Mouse (Mus musculus) liver, adult 2 months (tissue): ENCODE measurements at regions not wholly inside any gene's neighbourhood (a gene's known extent, or its start where the extent isn't known, plus 50 kb on each side); places are given as distances from the start of the nearest gene placed in this dataset.

Experiments
- DNase-seq: peaks from one replicate; pipeline ENCODE4 v3.0.0-alpha.2; 2011; ENCODE audit warnings: low read depth, low spot score; ENCODE audit errors: extremely low read depth
- H3K27ac ChIP-seq: fragments of 200-500 bp; replicated peaks from 2 replicates; pipeline ENCODE4 v1.5.1; 2012; ENCODE audit warnings: low read depth, mild to moderate bottlenecking, control low read depth, inconsistent platforms, low read length; ENCODE audit not compliant: insufficient read depth
- H3K27me3 ChIP-seq: fragments of 200-500 bp; 2 replicates; pipeline ENCODE4 v1.6.1; 2012; ENCODE audit warnings: mild to moderate bottlenecking, moderate library complexity, low read length, inconsistent platforms; ENCODE audit not compliant: control insufficient read depth, insufficient read depth
- H3K36me3 ChIP-seq: fragments of 200-500 bp; 2 replicates; pipeline ENCODE4 v1.6.1; 2012; ENCODE audit warnings: low read length, inconsistent platforms; ENCODE audit not compliant: control insufficient read depth, insufficient read depth
- H3K4me1 ChIP-seq: fragments of 200-500 bp; 2 replicates; pipeline ENCODE4 v1.6.1; 2011; ENCODE audit warnings: low read length; ENCODE audit not compliant: control insufficient read depth, insufficient read depth
- H3K4me3 ChIP-seq: fragments of 200-500 bp; 2 replicates; pipeline ENCODE4 v1.5.1; 2011; ENCODE audit warnings: low read depth, mild to moderate bottlenecking, control low read depth, low read length, moderate library complexity; ENCODE audit not compliant: insufficient read depth
- H3K79me2 ChIP-seq: fragments of 200-500 bp; 2 replicates; pipeline ENCODE4 v1.6.1; 2012; ENCODE audit warnings: inconsistent platforms, mild to moderate bottlenecking, low read length, moderate library complexity; ENCODE audit not compliant: control insufficient read depth, insufficient read depth
- H3K9ac ChIP-seq: fragments of 200-500 bp; 2 replicates; pipeline ENCODE4 v1.6.1; 2012; ENCODE audit warnings: low read depth, mild to moderate bottlenecking, control low read depth, inconsistent platforms, low read length
- CTCF ChIP-seq: fragments of 200-500 bp; IDR thresholded peaks from 2 replicates; pipeline ENCODE4 v1.5.1; 2011; ENCODE audit warnings: low read depth, low read length, control low read depth
- POLR2A ChIP-seq: fragments of 200-500 bp; IDR thresholded peaks from 2 replicates; pipeline ENCODE4 v1.6.1; 2011; ENCODE audit warnings: low read length, control low read depth; ENCODE audit not compliant: insufficient read depth; ENCODE audit errors: extremely low read depth
- WGBS: fragments of 180-500 bp; shearing (Covaris S2); methylation state at CpG from one replicate; pipeline ENCODE4 v1.1.7; 2018; 5-methylcytosine and 5-hydroxymethylcytosine counted together

- no peak overlapping the region for H3K4me3 ChIP-seq
- no peak overlapping the region for H3K9ac ChIP-seq
- H3K27ac ChIP-seq, result no peak overlapping the region
- DNase-seq, result no peak
- no peaks in the 10 kb centered on the region for H3K27me3 ChIP-seq
- H3K36me3 ChIP-seq, result no peaks in the 10 kb centered on the region
- 86% methylated on average over 1 of the region's 1 CpGs for WGBS
- H3K4me1 ChIP-seq, result no peaks in the 10 kb centered on the region
- H3K79me2 ChIP-seq, result no peaks in the 10 kb centered on the region
- TF ChIP-seq POLR2A (no peak), CTCF (no peak)
These were observed 363.6 kb downstream of the Rps24 start for GRCm38 (mm10) chr14:24850491-24850890.

GRCm38 (mm10) chr14:24854459-24854858 is 367.5 kb downstream of the Rps24 start:
- H3K36me3 ChIP-seq, result no peaks in the 10 kb centered on the region
- no peak overlapping the region for H3K4me3 ChIP-seq
- TF ChIP-seq CTCF (no peak), POLR2A (no peak)
- H3K79me2 ChIP-seq, result no peaks in the 10 kb centered on the region
- H3K4me1 ChIP-seq, result no peaks in the 10 kb centered on the region
- DNase-seq, result no peak
- no peaks in the 10 kb centered on the region for H3K27me3 ChIP-seq
- H3K9ac ChIP-seq, result no peak overlapping the region
- WGBS, result 60% methylated on average over 4 of the region's 4 CpGs
- no peak overlapping the region for H3K27ac ChIP-seq

- DNase-seq, result no peak
- no peak for TF ChIP-seq CTCF
- TF ChIP-seq POLR2A, result no peak
- no peaks in the 10 kb centered on the region for H3K36me3 ChIP-seq
- H3K4me3 ChIP-seq, result no peak overlapping the region
- no peak overlapping the region for H3K9ac ChIP-seq
- no peak overlapping the region for H3K27ac ChIP-seq
- H3K4me1 ChIP-seq, result no peaks in the 10 kb centered on the region
- H3K79me2 ChIP-seq, result no peaks in the 10 kb centered on the region
- no peaks in the 10 kb centered on the region for H3K27me3 ChIP-seq
- WGBS, result 85% methylated on average over 8 of the region's 8 CpGs
These were observed 375.2 kb downstream of the Rps24 start for GRCm38 (mm10) chr14:24862171-24862570.

GRCm38 (mm10) chr14:24862661-24863060 is 375.7 kb downstream of the Rps24 start:
- Histone ChIP-seq H3K27me3 (no peaks in the 10 kb centered on the region), H3K4me1 (no peaks in the 10 kb centered on the region), H3K79me2 (no peaks in the 10 kb centered on the region), H3K36me3 (no peaks in the 10 kb centered on the region), H3K9ac (no peak overlapping the region), H3K4me3 (no peak overlapping the region), H3K27ac (no peak overlapping the region)
- DNase-seq, result no peak
- WGBS, result 83% methylated on average over 6 of the region's 7 CpGs
- TF ChIP-seq CTCF (no peak), POLR2A (no peak)

- H3K4me1 ChIP-seq, result no peaks in the 10 kb centered on the region
- no peak overlapping the region for H3K4me3 ChIP-seq
- 80% methylated on average over 8 of the region's 8 CpGs for WGBS
- TF ChIP-seq CTCF, result no peak
- TF ChIP-seq POLR2A, result no peak
- H3K79me2 ChIP-seq, result no peaks in the 10 kb centered on the region
- H3K27ac ChIP-seq, result no peak overlapping the region
- no peak overlapping the region for H3K9ac ChIP-seq
- no peaks in the 10 kb centered on the region for H3K36me3 ChIP-seq
- no peak for DNase-seq
- no peaks in the 10 kb centered on the region for H3K27me3 ChIP-seq
These were observed 376.2 kb downstream of the Rps24 start for GRCm38 (mm10) chr14:24863116-24863515.

- H3K36me3 ChIP-seq, result no peaks in the 10 kb centered on the region
- no peak overlapping the region for H3K9ac ChIP-seq
- H3K27ac ChIP-seq, result no peak overlapping the region
- 83% methylated on average over 6 of the region's 6 CpGs for WGBS
- no peak overlapping the region for H3K4me3 ChIP-seq
- DNase-seq, result no peak
- H3K79me2 ChIP-seq, result no peaks in the 10 kb centered on the region
- no peaks in the 10 kb centered on the region for H3K27me3 ChIP-seq
- no peak for TF ChIP-seq CTCF
- TF ChIP-seq POLR2A, result no peak
- H3K4me1 ChIP-seq, result no peaks in the 10 kb centered on the region
These were observed 378.8 kb downstream of the Rps24 start for GRCm38 (mm10) chr14:24865579-24866230.
